Comparison of ENCODE assay signal across 12 mouse cellular contexts in the genomic region with DNA sequence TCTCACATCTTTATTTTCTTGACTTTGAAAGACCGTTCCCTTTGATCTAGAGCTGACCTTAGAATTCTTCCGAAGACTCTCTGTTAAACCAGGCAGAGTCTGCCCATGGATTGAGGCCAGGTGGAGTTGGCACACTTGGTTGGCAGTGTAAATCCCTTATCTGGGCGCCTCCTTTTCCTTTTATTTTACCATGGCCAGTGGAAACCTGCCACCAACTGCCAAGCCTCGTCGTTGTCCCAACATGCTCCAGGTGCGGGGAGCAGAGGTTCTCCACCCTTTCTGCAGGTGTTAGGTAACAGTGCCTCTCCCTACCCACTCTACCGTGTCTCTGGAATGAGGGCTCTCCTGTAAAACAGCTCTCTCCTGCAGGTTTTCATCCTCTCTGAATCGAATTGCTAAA. TPM values are rescaled to one million over a fixed set of nuclear protein-coding genes. Genes with fewer than 3 reads are reported as not detected.
DNase-seq lines count a peak whose midpoint lies in the region; ATAC-seq and TF ChIP-seq lines count a peak whose summit lies in the region.
"Had no signal": no experiment of that assay in that cellular context is flagged by ENCODE, and none has a peak within 500 bp of the region (broad histone marks: within the 10 kb centered on the region; RNA-seq: fewer than 3 reads in every experiment).

No protein-coding gene starts in this region.

- no peaks in the 10 kb centered on the region for H3K4me1 ChIP-seq in kidney, adult 2 months (ENCODE audit: control insufficient read depth, insufficient read depth, low read length)
- H3K4me1 ChIP-seq in kidney, embryonic 16.5 days (ENCODE audit: insufficient read depth, low read length), result no peaks in the 10 kb centered on the region
- H3K4me1 ChIP-seq: embryonic facial prominence, embryonic 12.5 days had no signal

- WGBS in kidney, adult 2 months, result 62% methylated on average over 8 of the region's 8 CpGs
- 81% methylated on average over 8 of the region's 8 CpGs for WGBS in kidney, embryonic 16.5 days

- no peak overlapping the region for H3K4me2 ChIP-seq in kidney, embryonic 16.5 days (replicated peaks; ENCODE audit: low read depth, low read length)
- H3K4me2 ChIP-seq: embryonic facial prominence, embryonic 12.5 days; midbrain, embryonic 13.5 days had no signal

- H3K9me3 ChIP-seq in kidney, embryonic 16.5 days (ENCODE audit: low read length), result no peaks in the 10 kb centered on the region
- H3K9me3 ChIP-seq: embryonic facial prominence, embryonic 12.5 days; midbrain, embryonic 13.5 days had no signal

- H3K4me3 ChIP-seq in kidney, adult 2 months (ENCODE audit: insufficient read depth, low read depth, low read length), result no peak overlapping the region
- no peak overlapping the region for H3K4me3 ChIP-seq in kidney, embryonic 16.5 days (ENCODE audit: low read length)
- H3K4me3 ChIP-seq: embryonic facial prominence, embryonic 12.5 days; midbrain, embryonic 13.5 days had no signal

- H3K27me3 ChIP-seq in kidney, adult 2 months (replicated peaks; ENCODE audit: control insufficient read depth, insufficient read depth, low read length), result no peaks in the 10 kb centered on the region
- H3K27me3 ChIP-seq in kidney, embryonic 16.5 days (ENCODE audit: insufficient read depth, low read length), result no peaks in the 10 kb centered on the region
- H3K27me3 ChIP-seq: embryonic facial prominence, embryonic 12.5 days had no signal

- peak; percentile 21 for DNase-seq in kidney, adult 2 months
- peak; percentile 65 for DNase-seq in adrenal gland, postnatal 10 days
- DNase-seq in adrenal gland, postnatal 36 days, result peak; percentile 55 to 56
- peak; percentile 70 for DNase-seq in lung, postnatal 25 days (ENCODE audit: low spot score)
- no peak for DNase-seq in frontal cortex, adult 2 months (ENCODE audit: extremely low spot score in 1 of 2, low spot score in 1 of 2)
- DNase-seq: kidney, postnatal 10 days had no signal

- TF ChIP-seq POLR2A in kidney, adult 2 months (IDR thresholded peaks at IDR 0.05; ENCODE audit: low read depth, low read length), result no peak

- H3K27ac ChIP-seq in kidney, adult 2 months (ENCODE audit: insufficient read depth, low read depth, low read length), result no peak overlapping the region; the same call in 1 of the 2 replicates
- H3K27ac ChIP-seq in kidney, embryonic 16.5 days (ENCODE audit: low read length), result no peak overlapping the region
- H3K27ac ChIP-seq: embryonic facial prominence, embryonic 12.5 days; midbrain, embryonic 13.5 days had no signal

- no peak for ATAC-seq in kidney, embryonic 16.5 days (ENCODE audit: low FRiP score, low TSS enrichment)
- ATAC-seq in megakaryocyte progenitor cell, adult 5-6 weeks (replicated peaks; ENCODE audit: poor library complexity), result no peak
- ATAC-seq: CD4-positive, CD25-positive, alpha-beta regulatory T cell, adult 4 months; hindbrain, embryonic 16.5 days; midbrain, embryonic 13.5 days had no signal

- no peak for TF ChIP-seq CTCF in kidney, adult 2 months (conservative IDR thresholded peaks at IDR 0.05; ENCODE audit: insufficient read depth, insufficient read length, low read depth, low read length)

- no peak overlapping the region for H3K9ac ChIP-seq in kidney, embryonic 16.5 days (replicated peaks; ENCODE audit: low read length)
- H3K9ac ChIP-seq: embryonic facial prominence, embryonic 12.5 days; midbrain, embryonic 13.5 days had no signal

- no peaks in the 10 kb centered on the region for H3K36me3 ChIP-seq in kidney, adult 2 months (ENCODE audit: control insufficient read depth, insufficient read depth, low read length)
- H3K36me3 ChIP-seq in kidney, embryonic 16.5 days (ENCODE audit: insufficient read depth, low read length), result no peaks in the 10 kb centered on the region
- H3K36me3 ChIP-seq: embryonic facial prominence, embryonic 12.5 days; midbrain, embryonic 13.5 days had no signal

RNA-seq across cellular contexts. Expression of a gene that starts 38.1 kb away (rescaled TPM):
- 2.6 and 4.0 TPM in 2 replicates for polyA plus RNA-seq in kidney, adult 2 months (2012; rRNA removed)
- 11.5 and 16.1 TPM in 2 replicates for polyA plus RNA-seq in kidney, embryonic 16.5 days (2015; fragmentation: Nextera tagmentation; extraction: Ambion mirVana)
- total RNA-seq in adrenal gland, postnatal 10 days (2021), result 10 to 100 TPM; 47.3 to 50.3 TPM
- 10 to 100 TPM; 80.7 to 96.3 TPM for total RNA-seq in adrenal gland, postnatal 36 days (2021)
- 43.7 and 49.1 TPM in 2 replicates for polyA plus RNA-seq in frontal cortex, adult 2 months (2012; rRNA removed)
- total RNA-seq in megakaryocyte progenitor cell, adult 5-6 weeks (2015), result 60.8 and 67.9 TPM in 2 replicates
- total RNA-seq in megakaryocyte progenitor cell, adult 5-6 weeks (2017), result 52.8 and 58.4 TPM in 2 replicates

RNA-seq across cellular contexts. Expression of a gene that starts 38.9 kb away (rescaled TPM):
- polyA plus RNA-seq in kidney, adult 2 months (2012; rRNA removed), result 965 and 1,226 TPM in 2 replicates
- polyA plus RNA-seq in kidney, embryonic 16.5 days (2015; fragmentation: Nextera tagmentation; extraction: Ambion mirVana), result 1,053 and 1,127 TPM in 2 replicates
- 1,000 to 10,000 TPM; 1,099 to 1,142 TPM for total RNA-seq in adrenal gland, postnatal 10 days (2021)
- total RNA-seq in adrenal gland, postnatal 36 days (2021), result 1,000 to 10,000 TPM; 1,234 to 1,554 TPM
- 794 and 821 TPM in 2 replicates for polyA plus RNA-seq in frontal cortex, adult 2 months (2012; rRNA removed)
- total RNA-seq in megakaryocyte progenitor cell, adult 5-6 weeks (2015), result 577 and 581 TPM in 2 replicates
- 672 and 752 TPM in 2 replicates for total RNA-seq in megakaryocyte progenitor cell, adult 5-6 weeks (2017)

Comparison
In these comparisons a context has a peak if more than half of its experiments do, and no peak if none do; other contexts are left out.
1. DNase-seq: peak in kidney, adult 2 months (single experiment), adrenal gland, postnatal 10 days (single experiment), adrenal gland, postnatal 36 days (2 of 2) and lung, postnatal 25 days (single experiment); none in frontal cortex, adult 2 months (0 of 2).